Mouse (Mus musculus) heart, embryonic 11.5 days (tissue): ENCODE results near the gene Zbtb9. TPM values are rescaled to one million over a fixed set of nuclear protein-coding genes. Genes with fewer than 3 reads are reported as not detected.

Source experiments
- ATAC-seq: fragments of 200-750 bp; cut with Nextera tagmentation; replicated peaks from 2 replicates; pipeline ENCODE4 v1.8.0; 2017; ENCODE audit warnings: moderate library complexity; ENCODE audit not compliant: insufficient number of reproducible peaks, low FRiP score, low TSS enrichment
- H3K27ac ChIP-seq: fragments of 300-500 bp; sonication (generic); 2 replicates; pipeline ENCODE4 v1.5.1; 2014; ENCODE audit warnings: mild to moderate bottlenecking, low read depth, low read length
- H3K27me3 ChIP-seq: fragments of 300-500 bp; sonication (generic); 2 replicates; pipeline ENCODE4 v1.6.1; 2014; ENCODE audit warnings: mild to moderate bottlenecking, low read length, mixed read lengths; ENCODE audit not compliant: control insufficient read depth, insufficient read depth
- H3K36me3 ChIP-seq: fragments of 300-500 bp; sonication (generic); 2 replicates; pipeline ENCODE4 v1.6.1; 2014; ENCODE audit warnings: mild to moderate bottlenecking, low read length, moderate library complexity, mixed read lengths; ENCODE audit not compliant: control insufficient read depth, insufficient read depth
- H3K4me1 ChIP-seq: fragments of 300-500 bp; sonication (generic); 2 replicates; pipeline ENCODE4 v1.6.1; 2014; ENCODE audit warnings: low read length; ENCODE audit not compliant: control insufficient read depth, insufficient read depth
- H3K4me2 ChIP-seq: fragments of 300-500 bp; sonication (generic); 2 replicates; pipeline ENCODE4 v1.6.1; 2014; ENCODE audit warnings: mild to moderate bottlenecking, moderate library complexity
- H3K4me3 ChIP-seq: fragments of 300-500 bp; sonication (generic); 2 replicates; pipeline ENCODE4 v1.5.1; 2014; ENCODE audit warnings: low read depth, low read length
- H3K9ac ChIP-seq: fragments of 300-500 bp; sonication (generic); 2 replicates; pipeline ENCODE4 v1.6.1; 2014; ENCODE audit warnings: mild to moderate bottlenecking, low read depth, low read length, moderate library complexity
- H3K9me3 ChIP-seq: fragments of 300-500 bp; sonication (generic); replicated peaks from 2 replicates; pipeline ENCODE4 v1.6.1; 2016; ENCODE audit warnings: low read length; ENCODE audit not compliant: control insufficient read depth
- WGBS: fragments of 180-500 bp; shearing (Covaris S2); extraction: QIAGEN DNeasy Blood & Tissue Kit; methylation state at CpG from one replicate; pipeline ENCODE4 v1.1.7; 2014; ENCODE audit not compliant: insufficient replicate concordance; 5-methylcytosine and 5-hydroxymethylcytosine counted together
- polyA plus RNA-seq: library from polyadenylated mRNA; unstranded; fragments of >200 nt; fragmentation: Nextera tagmentation; extraction: Ambion mirVana; gene quantifications from 2 replicates; pipeline ENCODE4 v1.2.1, GENCODE M21; 2014

Zbtb9 gene
- polyA plus RNA-seq, 1 experiment from 2014 or later = 6.8 TPM

- peaks cover 7% of the 10 kb centered on the region; the same call in 1 of the 2 replicates for H3K36me3 ChIP-seq
- peaks cover 60% of the 10 kb centered on the region for H3K4me1 ChIP-seq
- ATAC-seq = no peak
- peak overlapping the region; percentile 65 for H3K9ac ChIP-seq
- 1% methylated on average over 9 of the region's 11 CpGs for WGBS
- peaks cover 9% of the 10 kb centered on the region; the same call in 1 of the 2 replicates for H3K27me3 ChIP-seq
- H3K9me3 ChIP-seq = no peaks in the 10 kb centered on the region
- peak overlapping the region; percentile 42 for H3K4me3 ChIP-seq
- peak overlapping the region; percentile 69 for H3K4me2 ChIP-seq
- 0 out of 2 replicates have a peak overlapping the region, but pooled peaks have one; percentile 50 for H3K27ac ChIP-seq
Observed at GRCm38 (mm10) chr17:26951406-26951805, 21.6 kb upstream of the Zbtb9 start.

DNA sequence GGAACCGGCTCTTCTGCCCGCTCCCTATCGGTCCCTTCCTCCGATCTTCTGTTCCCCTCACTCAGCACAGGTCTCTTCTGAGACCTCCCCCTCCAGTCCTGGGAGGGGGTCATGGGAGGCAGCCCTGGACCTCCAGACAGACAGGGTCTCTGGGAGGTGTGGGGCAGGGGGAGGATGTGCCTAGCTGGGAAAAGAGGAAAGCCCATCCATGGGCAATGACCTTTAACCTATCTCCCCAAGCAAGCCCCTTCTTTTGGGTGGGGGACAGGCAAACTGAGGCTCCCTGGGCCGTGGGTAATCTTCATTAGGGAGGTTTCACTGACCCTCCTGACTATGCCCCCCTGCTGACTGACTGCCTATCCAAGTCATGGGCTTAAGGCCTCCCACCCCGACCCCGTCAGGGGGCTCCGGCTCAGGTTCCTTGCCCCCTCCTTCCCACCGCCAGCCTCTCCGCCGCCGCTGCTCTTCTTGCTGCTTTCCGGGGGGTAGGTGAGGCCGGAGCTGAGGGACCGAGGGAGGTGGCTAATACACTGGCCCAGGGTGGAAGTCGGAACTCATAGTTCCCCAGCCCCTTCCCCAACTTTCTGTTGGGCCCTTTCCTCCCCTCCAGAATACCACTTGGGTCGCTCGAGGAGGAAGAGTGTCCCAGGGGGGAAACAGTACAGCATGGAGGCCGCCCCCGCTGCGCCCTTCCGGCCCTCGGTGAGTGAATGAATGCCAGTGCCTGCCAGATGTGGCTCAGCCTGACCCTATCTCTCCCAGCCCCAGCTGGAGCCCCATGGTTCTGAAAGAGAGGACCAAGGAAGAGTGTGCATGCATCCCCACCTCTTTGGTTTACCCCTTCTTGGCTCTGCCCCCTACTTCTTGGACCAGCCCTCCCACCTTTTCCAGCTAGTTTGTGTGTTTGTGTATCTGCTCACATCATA lies 20.8 kb upstream of the Zbtb9 start:
- no peak for ATAC-seq
- Histone ChIP-seq H3K9ac (peak overlapping the region; percentile 65), H3K27me3 (peaks cover 9% of the 10 kb centered on the region; the same call in 1 of the 2 replicates), H3K27ac (0 out of 2 replicates have a peak overlapping the region, but pooled peaks have one; percentile 50), H3K4me2 (peak overlapping the region; percentile 69), H3K9me3 (no peaks in the 10 kb centered on the region), H3K4me1 (peaks cover 63% of the 10 kb centered on the region), H3K36me3 (peaks cover 13% of the 10 kb centered on the region; the same call in 1 of the 2 replicates), H3K4me3 (peak overlapping the region; percentile 42)
- WGBS = 5% methylated on average over 19 of the region's 23 CpGs

DNA sequence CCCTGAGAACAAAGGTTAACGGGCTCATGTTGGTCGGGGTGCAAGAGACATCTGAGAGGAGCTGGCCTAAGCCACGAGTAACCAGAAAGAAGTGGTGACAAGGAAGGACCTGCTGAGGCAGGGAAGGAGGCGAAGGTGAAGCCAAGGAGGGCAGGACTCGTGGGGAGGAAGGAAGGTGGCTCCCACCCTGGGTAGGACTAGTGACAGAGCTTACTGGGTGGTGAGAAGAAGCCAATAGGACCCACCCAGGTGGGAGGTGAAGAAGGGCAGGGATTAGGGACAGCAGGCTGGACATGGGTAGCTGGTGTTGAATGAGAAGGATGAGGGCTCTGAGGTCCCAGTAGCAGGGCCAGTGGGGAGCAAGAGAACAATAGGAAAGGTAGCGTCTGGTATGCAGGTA lies 19.8 kb upstream of the Zbtb9 start:
- WGBS = 26% methylated on average over 6 of the region's 6 CpGs
- Histone ChIP-seq H3K27me3 (0 out of 2 replicates have a peak, but pooled peaks cover 6% of the 10 kb centered on the region), H3K9ac (peak overlapping the region; percentile 65), H3K9me3 (no peaks in the 10 kb centered on the region), H3K36me3 (peaks cover 17% of the 10 kb centered on the region), H3K27ac (peak overlapping the region; percentile 68), H3K4me3 (no peak overlapping the region), H3K4me1 (peaks cover 61% of the 10 kb centered on the region), H3K4me2 (peak overlapping the region; percentile 69)
- ATAC-seq = no peak

DNA sequence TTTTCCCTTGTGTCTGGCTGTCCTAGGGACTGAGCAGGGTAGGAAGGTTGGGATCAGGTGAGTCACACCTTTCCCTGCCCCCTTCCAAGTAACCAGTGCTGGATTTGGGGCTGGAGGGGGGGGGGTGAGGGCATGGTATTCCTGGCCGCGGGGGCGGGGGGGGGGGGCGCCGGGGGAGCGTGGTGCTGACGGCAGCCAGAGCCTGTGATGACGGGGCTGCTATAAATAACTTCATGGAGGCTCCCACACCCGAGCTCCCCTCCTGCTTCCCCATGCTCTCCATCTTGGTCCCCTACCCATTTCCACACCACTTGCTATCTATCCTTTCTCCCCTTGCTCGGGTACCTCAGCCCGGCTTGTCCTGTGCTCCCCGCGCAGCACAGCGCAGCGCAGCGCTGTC lies 19.2 kb upstream of the Zbtb9 start:
- Histone ChIP-seq H3K9me3 (no peaks in the 10 kb centered on the region), H3K4me3 (peak overlapping the region; percentile 3; the same call in 1 of the 2 replicates), H3K27ac (peak overlapping the region; percentile 68), H3K9ac (peak overlapping the region; percentile 2), H3K27me3 (0 out of 2 replicates have a peak, but pooled peaks cover 6% of the 10 kb centered on the region), H3K4me2 (peak overlapping the region; percentile 69), H3K4me1 (peaks cover 59% of the 10 kb centered on the region), H3K36me3 (peaks cover 17% of the 10 kb centered on the region)
- WGBS = 6% methylated on average over 11 of the region's 16 CpGs
- ATAC-seq = no peak

DNA sequence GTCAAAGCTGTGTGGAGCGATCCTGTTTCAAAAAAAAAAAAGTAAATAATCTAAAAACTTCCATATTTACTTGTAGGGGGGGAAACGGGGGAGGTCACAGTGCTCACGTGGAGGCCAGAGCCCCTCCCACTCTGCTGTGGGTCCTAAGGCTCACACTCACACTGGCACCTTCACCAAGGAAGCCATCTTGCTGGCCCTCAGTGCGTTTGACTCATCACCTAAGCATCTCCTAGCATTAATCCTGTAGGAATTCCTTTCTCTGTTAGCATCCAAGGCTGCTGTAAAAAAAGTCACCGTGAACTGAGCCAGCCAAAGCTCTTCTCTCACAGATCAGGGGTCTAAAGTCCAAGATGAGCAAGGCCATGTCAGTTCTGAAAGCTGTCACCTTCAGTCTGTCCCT lies 16.7 kb upstream of the Zbtb9 start:
- H3K27ac ChIP-seq = no peak overlapping the region

GRCm38 (mm10) chr17:26956895-26957294 lies 16.1 kb upstream of the Zbtb9 start:
- Histone ChIP-seq H3K4me1 (peaks cover 36% of the 10 kb centered on the region), H3K4me2 (0 out of 2 replicates have a peak overlapping the region, but pooled peaks have one; percentile 22), H3K9ac (no peak overlapping the region), H3K27ac (no peak overlapping the region), H3K36me3 (peaks cover 39% of the 10 kb centered on the region), H3K27me3 (0 out of 2 replicates have a peak, but pooled peaks cover 6% of the 10 kb centered on the region), H3K4me3 (no peak overlapping the region), H3K9me3 (no peaks in the 10 kb centered on the region)
- WGBS = 62% methylated on average over 18 of the region's 18 CpGs
- ATAC-seq = no peak

More for the DNA sequence above, 16.7 kb upstream of the Zbtb9 start:
- WGBS = 71% methylated on average over 5 of the region's 5 CpGs
- Histone ChIP-seq H3K4me2 (no peak overlapping the region), H3K9me3 (no peaks in the 10 kb centered on the region), H3K27me3 (0 out of 2 replicates have a peak, but pooled peaks cover 6% of the 10 kb centered on the region), H3K4me3 (no peak overlapping the region), H3K36me3 (peaks cover 36% of the 10 kb centered on the region), H3K9ac (no peak overlapping the region), H3K4me1 (peaks cover 42% of the 10 kb centered on the region)
- ATAC-seq = no peak

- Histone ChIP-seq H3K4me3 (no peak overlapping the region), H3K27ac (no peak overlapping the region), H3K9me3 (no peaks in the 10 kb centered on the region), H3K27me3 (no peaks in the 10 kb centered on the region), H3K4me1 (peaks cover 26% of the 10 kb centered on the region), H3K36me3 (peaks cover 42% of the 10 kb centered on the region), H3K9ac (no peak overlapping the region), H3K4me2 (no peak overlapping the region)
- 95% methylated on average over 5 of the region's 5 CpGs for WGBS
- no peak for ATAC-seq
Observed at GRCm38 (mm10) chr17:26957872-26958271, 15.1 kb upstream of the Zbtb9 start.

DNA sequence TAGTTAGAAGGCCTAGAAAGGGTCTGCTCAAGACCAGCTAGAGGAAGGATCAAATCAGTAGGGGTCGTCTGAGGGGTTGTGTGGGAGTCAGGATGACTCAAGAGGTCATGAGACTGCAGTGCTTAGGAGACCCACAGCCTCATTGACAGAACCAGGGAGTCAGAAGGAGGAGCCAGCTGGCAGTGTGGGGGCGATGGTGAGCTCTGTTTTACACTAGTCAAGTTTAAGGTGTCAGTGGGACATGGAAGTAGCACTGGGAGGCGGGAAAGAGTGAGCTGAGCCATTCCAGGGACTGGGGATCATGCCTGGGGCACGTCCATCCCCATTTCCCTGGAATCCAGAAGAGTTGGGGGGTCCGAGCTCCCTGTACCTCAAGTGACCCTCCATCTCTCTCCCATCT lies 14.1 kb upstream of the Zbtb9 start:
- no peak overlapping the region for H3K4me3 ChIP-seq
- WGBS = 41% methylated on average over 4 of the region's 5 CpGs
- peaks cover 43% of the 10 kb centered on the region for H3K36me3 ChIP-seq
- ATAC-seq = no peak
- H3K27ac ChIP-seq = no peak overlapping the region
- H3K4me1 ChIP-seq = peaks cover 20% of the 10 kb centered on the region
- H3K27me3 ChIP-seq = no peaks in the 10 kb centered on the region
- H3K4me2 ChIP-seq = no peak overlapping the region
- H3K9me3 ChIP-seq = no peaks in the 10 kb centered on the region
- no peak overlapping the region for H3K9ac ChIP-seq
